Mouse (Mus musculus) thymus, adult 2 months (tissue): ENCODE measurements at regions not wholly inside any gene's neighbourhood (a gene's known extent, or its start where the extent isn't known, plus 50 kb on each side); places are given as distances from the start of the nearest gene placed in this dataset.

Experiments
- CTCF ChIP-seq: fragments of 200-500 bp; IDR thresholded peaks from 2 replicates; pipeline ENCODE4 v1.5.1; 2012; ENCODE audit warnings: mild to moderate bottlenecking, control low read depth, low read length, moderate library complexity, borderline replicate concordance; ENCODE audit not compliant: control insufficient read depth, poor library complexity, insufficient read depth; ENCODE audit errors: extremely low read depth
- POLR2A ChIP-seq: fragments of 200-500 bp; IDR thresholded peaks from 2 replicates; pipeline ENCODE4 v1.6.1; 2012; ENCODE audit warnings: mild to moderate bottlenecking, low read length, control low read depth, moderate library complexity; ENCODE audit not compliant: control insufficient read depth, poor library complexity, insufficient read depth; ENCODE audit errors: extremely low read depth

DNA sequence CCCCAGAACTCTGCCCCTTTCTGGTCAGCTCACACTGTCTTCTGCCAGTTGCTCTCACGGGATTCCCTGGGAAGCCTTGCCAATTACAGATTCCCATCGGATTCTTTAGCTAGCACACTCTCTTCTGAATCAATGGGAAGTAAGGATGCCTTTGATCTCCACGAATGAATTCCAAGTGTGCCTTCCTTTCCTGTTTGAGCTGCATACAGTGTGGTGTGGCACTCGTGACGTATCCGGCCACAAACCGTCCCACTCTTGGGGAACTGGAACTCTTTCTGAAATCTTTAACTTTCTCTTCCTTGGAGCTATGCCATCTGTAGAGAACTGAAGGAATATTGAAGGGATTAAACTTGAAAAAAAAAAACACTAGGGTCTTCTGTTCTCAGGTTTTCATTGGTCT is 243.2 kb upstream of the Foxq1 start:
- TF ChIP-seq CTCF (no peak), POLR2A (no peak)
